Mouse (Mus musculus): ENCODE results near the gene Samd3. TPM values are rescaled to one million over a fixed set of nuclear protein-coding genes. Genes with fewer than 3 reads are reported as not detected.

Samd3 gene
- total RNA-seq, 4 experiments from 2014 or later, result 1.7 to 5.0 (median 3.1) TPM

DNA sequence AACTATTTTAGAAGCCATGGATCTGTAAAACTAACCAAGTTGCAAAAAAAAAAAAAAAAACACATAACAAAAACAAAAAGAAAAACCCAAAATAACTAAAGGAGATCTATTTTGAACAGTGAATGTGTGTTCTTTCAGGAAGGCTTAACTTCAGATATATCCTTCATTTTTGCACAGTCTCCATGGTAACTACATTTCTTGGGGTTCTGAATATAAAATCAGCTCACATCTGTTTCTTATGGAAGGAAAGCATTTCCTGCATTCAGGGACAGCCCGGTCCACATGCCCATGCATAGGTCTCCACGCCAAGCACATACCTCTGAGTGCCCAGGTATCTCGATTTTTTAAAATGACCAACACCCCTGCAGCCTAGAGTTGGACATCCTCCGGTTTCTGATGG lies 72.8 kb downstream of the Samd3 start:
- no peak for DNase-seq (ENCODE audit: low spot score in 2 of 2)

DNA sequence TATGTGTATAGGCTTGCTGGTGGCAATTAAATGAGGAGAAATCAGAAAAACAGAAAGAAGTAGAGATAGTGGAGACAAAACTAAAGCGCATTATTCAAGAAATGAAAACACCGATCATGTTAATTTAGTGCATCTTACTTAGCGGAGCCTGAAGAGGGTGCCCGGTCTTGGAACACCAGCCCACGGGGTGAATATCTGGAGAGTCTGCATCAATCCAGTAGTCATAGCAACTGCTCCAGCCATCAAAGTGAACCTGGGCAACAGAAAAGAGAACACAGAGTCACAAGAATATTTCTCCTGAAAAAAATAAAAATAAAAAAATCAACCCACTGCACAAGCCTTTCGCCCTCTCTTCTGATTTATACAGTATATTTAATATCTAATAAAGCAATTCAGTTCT lies 74.0 kb downstream of the Samd3 start:
- no peak for DNase-seq (ENCODE audit: low spot score in 2 of 2)

DNA sequence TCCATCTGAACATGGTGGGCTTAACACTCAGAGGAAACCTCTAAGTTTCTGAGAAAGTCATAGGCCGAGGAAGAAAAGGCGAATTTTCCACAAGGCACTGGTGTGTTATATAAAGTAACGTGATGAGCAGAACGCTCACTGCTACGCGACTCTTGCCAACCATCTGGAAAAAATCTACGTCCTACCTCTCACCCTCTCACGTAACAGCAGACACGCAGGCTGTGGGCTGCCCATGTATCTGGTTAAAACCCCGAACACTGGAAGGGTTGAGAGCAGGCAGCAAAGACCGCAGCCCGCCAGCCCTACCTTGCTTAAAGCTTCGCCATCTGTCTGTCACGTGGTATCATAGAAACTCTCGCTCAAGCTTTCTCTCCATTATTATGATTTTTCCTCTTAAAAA lies 84.8 kb downstream of the Samd3 start:
- DNase-seq (ENCODE audit: low spot score in 2 of 2), result peak; percentile 13 to 50

DNA sequence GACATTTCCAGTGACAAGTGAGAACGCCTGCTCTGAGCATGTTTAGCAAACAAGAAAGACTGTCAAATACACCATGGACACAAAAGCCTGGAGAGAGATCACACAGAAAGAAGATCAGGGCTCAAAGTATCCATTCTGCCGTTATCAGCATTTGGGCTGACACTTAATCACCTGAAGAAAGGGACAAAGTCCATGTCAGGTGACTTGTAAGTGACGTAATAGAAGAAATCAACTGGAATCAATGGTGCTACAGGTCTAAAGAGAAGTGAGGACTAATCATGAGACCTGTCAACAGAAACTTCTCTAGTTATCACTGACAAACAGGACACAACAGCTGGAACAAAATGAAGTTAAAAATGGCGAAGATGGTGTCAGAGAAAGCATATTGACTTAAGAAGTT lies 91.2 kb downstream of the Samd3 start:
- no peak for DNase-seq (ENCODE audit: low spot score in 2 of 2)

Other genes with a start within 250 kb of the Samd3 start
- 1 to 10 TPM in 1 of 4 experiments, under 1 TPM in 3; 0.66 to 1.0 (median 0.80) TPM for gene Gm9767, start 151.5 kb upstream of the Samd3 start, total RNA-seq (2022)
- 10 to 100 TPM; 10.9 to 16.1 (median 13.2) TPM for gene Tmem200a, start 150.7 kb upstream of the Samd3 start, total RNA-seq (2022)
- 10 to 100 TPM; 21.5 to 27.3 (median 23.3) TPM for gene L3mbtl3, start 146.3 kb downstream of the Samd3 start, total RNA-seq (2022)

Measured in left cerebral cortex, adult 8-10 months (tissue).